8 mouse cellular contexts compared by ENCODE assay signal in the genomic region with DNA sequence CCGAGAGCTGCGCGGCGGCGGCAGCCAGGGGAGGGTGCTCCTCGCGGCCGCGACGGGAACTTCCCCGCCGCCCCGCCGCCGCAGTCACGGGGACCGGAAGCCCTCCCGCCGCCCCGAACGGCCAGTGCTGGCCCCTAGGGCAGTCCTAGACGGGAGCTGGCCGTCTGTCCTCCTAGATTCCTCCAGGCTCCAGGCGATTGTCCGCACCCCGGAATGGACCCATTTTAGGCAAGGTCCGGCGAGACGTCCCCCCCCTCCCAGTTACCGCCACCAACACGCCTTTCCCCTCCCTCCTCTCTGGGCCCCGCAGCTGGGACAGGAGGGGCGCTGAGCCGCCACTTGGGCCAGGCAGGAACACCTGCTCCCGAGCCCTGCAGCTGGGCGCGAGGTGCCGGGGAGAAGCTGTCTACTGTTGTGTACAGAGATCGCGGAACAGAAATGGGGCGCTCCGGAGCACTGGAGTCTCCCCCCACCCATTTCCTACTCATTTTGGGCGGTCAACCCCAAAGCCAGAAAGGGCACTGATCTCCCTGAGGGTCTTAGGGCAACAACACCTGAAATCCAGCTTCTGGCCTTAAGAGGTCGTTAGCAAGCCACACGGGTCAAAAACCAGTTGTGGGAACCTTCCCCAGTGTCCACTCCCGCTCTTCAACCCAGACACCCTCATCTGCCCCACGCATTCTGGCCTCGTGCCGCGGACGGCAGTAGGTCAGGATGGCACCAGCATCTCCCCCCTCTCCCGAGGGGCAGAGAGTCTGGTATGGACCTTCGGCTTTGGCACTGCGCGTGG.
DNase-seq lines count a peak whose midpoint lies in the region; ATAC-seq and TF ChIP-seq lines count a peak whose summit lies in the region.

No protein-coding gene starts in this region.

- peak overlapping the region; percentile 66 for H3K9ac ChIP-seq in forebrain, embryonic 15.5 days (replicated peaks)
- H3K9ac ChIP-seq in hindbrain, embryonic 11.5 days (ENCODE audit: low read depth, low read length): peak overlapping the region; percentile 68
- H3K9ac ChIP-seq in limb, embryonic 13.5 days: peak overlapping the region; percentile 72
- H3K9ac ChIP-seq in midbrain, embryonic 12.5 days (replicated peaks): peak overlapping the region; percentile 66
- H3K9ac ChIP-seq in stomach, postnatal 0 days (ENCODE audit: low read length): peak overlapping the region; percentile 63

- H3K36me3 ChIP-seq in forebrain, embryonic 15.5 days: no peaks in the 10 kb centered on the region
- H3K36me3 ChIP-seq in hindbrain, embryonic 11.5 days (ENCODE audit: control insufficient read depth, insufficient read depth, low read length): no peaks in the 10 kb centered on the region
- no peaks in the 10 kb centered on the region for H3K36me3 ChIP-seq in limb, embryonic 13.5 days
- no peaks in the 10 kb centered on the region for H3K36me3 ChIP-seq in midbrain, embryonic 12.5 days
- no peaks in the 10 kb centered on the region for H3K36me3 ChIP-seq in stomach, postnatal 0 days (ENCODE audit: control insufficient read depth, insufficient read depth, low read length)

- peak overlapping the region; percentile 86 for H3K4me2 ChIP-seq in forebrain, embryonic 15.5 days (replicated peaks)
- H3K4me2 ChIP-seq in hindbrain, embryonic 11.5 days (replicated peaks; ENCODE audit: low read depth, low read length): peak overlapping the region; percentile 92
- peak overlapping the region; percentile 85 for H3K4me2 ChIP-seq in limb, embryonic 13.5 days (replicated peaks)
- peak overlapping the region; percentile 83 for H3K4me2 ChIP-seq in midbrain, embryonic 12.5 days (replicated peaks)
- H3K4me2 ChIP-seq in stomach, postnatal 0 days (replicated peaks; ENCODE audit: low read depth): peak overlapping the region; percentile 79

- no peaks in the 10 kb centered on the region for H3K9me3 ChIP-seq in forebrain, embryonic 15.5 days
- H3K9me3 ChIP-seq in hindbrain, embryonic 11.5 days (ENCODE audit: control insufficient read depth, low read length): no peaks in the 10 kb centered on the region
- no peaks in the 10 kb centered on the region for H3K9me3 ChIP-seq in limb, embryonic 13.5 days
- H3K9me3 ChIP-seq in midbrain, embryonic 12.5 days: no peaks in the 10 kb centered on the region
- H3K9me3 ChIP-seq in stomach, postnatal 0 days (ENCODE audit: control insufficient read depth, low read length): no peaks in the 10 kb centered on the region

- H3K27me3 ChIP-seq in forebrain, embryonic 15.5 days: peaks cover 25% of the 10 kb centered on the region
- H3K27me3 ChIP-seq in hindbrain, embryonic 11.5 days (ENCODE audit: control insufficient read depth, insufficient read depth, low read length): peaks cover 79% of the 10 kb centered on the region
- peaks cover 96% of the 10 kb centered on the region for H3K27me3 ChIP-seq in limb, embryonic 13.5 days
- peaks cover 94% of the 10 kb centered on the region for H3K27me3 ChIP-seq in midbrain, embryonic 12.5 days
- no peaks in the 10 kb centered on the region for H3K27me3 ChIP-seq in stomach, postnatal 0 days (ENCODE audit: control insufficient read depth, insufficient read depth, low read length)

- 0 out of 2 replicates have a peak, but pooled peaks have one; percentile 11 for ATAC-seq in forebrain, embryonic 15.5 days (replicated peaks)
- ATAC-seq in hindbrain, embryonic 11.5 days (ENCODE audit: low FRiP score): peak; percentile 10; the same call in 1 of the 2 replicates
- no peak for ATAC-seq in limb, embryonic 13.5 days (ENCODE audit: low FRiP score, low read depth)
- peak; percentile 12; the same call in 1 of the 2 replicates for ATAC-seq in midbrain, embryonic 12.5 days (ENCODE audit: low FRiP score, low read depth)
- ATAC-seq in stomach, postnatal 0 days (ENCODE audit: low FRiP score, low TSS enrichment): no peak; the same call in 1 of the 2 replicates

- peak; percentile 28; the same call in 1 of the 2 replicates for TF ChIP-seq CTCF in stomach, postnatal 0 days (IDR thresholded peaks at IDR 0.05; ENCODE audit: low read depth)

- H3K4me3 ChIP-seq in forebrain, embryonic 15.5 days: peak overlapping the region; percentile 51
- peak overlapping the region; percentile 43 for H3K4me3 ChIP-seq in hindbrain, embryonic 11.5 days (ENCODE audit: low read depth, low read length)
- H3K4me3 ChIP-seq in limb, embryonic 13.5 days: peak overlapping the region; percentile 55
- peak overlapping the region; percentile 49 for H3K4me3 ChIP-seq in midbrain, embryonic 12.5 days
- H3K4me3 ChIP-seq in stomach, postnatal 0 days (ENCODE audit: low read depth, low read length): peak overlapping the region; percentile 46

- peak overlapping the region; percentile 98 for H3K27ac ChIP-seq in forebrain, embryonic 15.5 days (replicated peaks)
- peak overlapping the region; percentile 94 for H3K27ac ChIP-seq in hindbrain, embryonic 11.5 days (ENCODE audit: low read depth, low read length)
- H3K27ac ChIP-seq in limb, embryonic 13.5 days: peak overlapping the region; percentile 85
- peak overlapping the region; percentile 94 for H3K27ac ChIP-seq in midbrain, embryonic 12.5 days (replicated peaks)
- peak overlapping the region; percentile 94 for H3K27ac ChIP-seq in stomach, postnatal 0 days (replicated peaks)

- TF ChIP-seq EP300 in stomach, postnatal 0 days (optimal IDR thresholded peaks at IDR 0.05): no peak

- DNase-seq in cerebellum, adult 8-10 months: peak; percentile 31
- DNase-seq in cerebellum, adult 9-10 months: no peak
- peak; percentile 64 for DNase-seq in adrenal gland, postnatal 25 days
- DNase-seq in hindbrain, embryonic 11.5 days (ENCODE audit: low spot score): peak; percentile 51
- DNase-seq in stomach, postnatal 0 days (ENCODE audit: low spot score): peak; percentile 66

- H3K4me1 ChIP-seq in forebrain, embryonic 15.5 days: peaks cover 49% of the 10 kb centered on the region
- H3K4me1 ChIP-seq in hindbrain, embryonic 11.5 days (replicated peaks; ENCODE audit: control insufficient read depth, insufficient read depth, low read length): no peaks in the 10 kb centered on the region; the same call in 1 of the 2 replicates
- H3K4me1 ChIP-seq in limb, embryonic 13.5 days: peaks cover 61% of the 10 kb centered on the region
- peaks cover 49% of the 10 kb centered on the region for H3K4me1 ChIP-seq in midbrain, embryonic 12.5 days
- no peaks in the 10 kb centered on the region for H3K4me1 ChIP-seq in stomach, postnatal 0 days (replicated peaks; ENCODE audit: control insufficient read depth, insufficient read depth)

- WGBS in forebrain, embryonic 15.5 days: 3% methylated on average over 37 of the region's 55 CpGs
- under 1% methylated on average over 46 of the region's 55 CpGs for WGBS in hindbrain, embryonic 11.5 days
- WGBS in limb, embryonic 13.5 days: under 1% methylated on average over 55 of the region's 55 CpGs
- WGBS in midbrain, embryonic 12.5 days: 3% methylated on average over 48 of the region's 55 CpGs
- WGBS in stomach, postnatal 0 days: 4% methylated on average over 35 of the region's 55 CpGs

Comparison
In these comparisons a context has a peak if more than half of its experiments do, and no peak if none do; other contexts are left out.
1. ATAC-seq: peak in forebrain, embryonic 15.5 days (single experiment), hindbrain, embryonic 11.5 days (single experiment) and midbrain, embryonic 12.5 days (single experiment); none in limb, embryonic 13.5 days (single experiment) and stomach, postnatal 0 days (single experiment).
2. Peak in every context shown above with its lines, with median percentiles within 50 percentile points of each other: H3K27ac ChIP-seq, H3K4me2 ChIP-seq, H3K4me3 ChIP-seq and H3K9ac ChIP-seq.